Mouse (Mus musculus): ENCODE results near the gene Ctf1. TPM values are rescaled to one million over a fixed set of nuclear protein-coding genes. Genes with fewer than 3 reads are reported as not detected.

The Ctf1 gene
- total and polyA plus RNA-seq, 3 experiments: 2.8 to 7.2 TPM; not detected in 1

DNA sequence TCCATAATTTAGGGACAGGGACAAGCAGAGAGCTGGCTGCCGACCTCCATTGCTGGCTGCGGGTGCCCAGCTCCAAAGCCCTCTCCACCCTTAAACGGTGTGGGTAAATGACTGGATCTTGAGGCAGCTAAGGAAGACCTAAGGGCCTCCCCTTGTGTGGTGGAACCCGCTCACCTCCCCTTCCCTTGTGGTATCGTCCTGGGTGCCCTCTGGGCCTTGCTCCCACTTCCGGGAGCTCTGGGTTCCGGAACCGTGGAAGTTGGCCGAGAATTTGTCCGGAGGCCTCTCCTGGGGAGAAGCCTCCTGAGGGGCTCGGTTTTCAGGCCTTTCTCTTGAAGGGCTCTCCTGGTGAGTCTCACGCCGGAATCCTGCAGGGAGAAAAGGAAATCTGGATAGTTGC, 45.9 kb upstream of the Ctf1 start:
- H3K9ac ChIP-seq (ENCODE audit: control insufficient read depth, low read depth, low read length, poor library complexity, severe bottlenecking): no peak overlapping the region
- no peak overlapping the region for H3K27ac ChIP-seq (ENCODE audit: control insufficient read depth, low read depth, low read length)
- TF ChIP-seq ZMIZ1 (IDR thresholded peaks at IDR 0.05; ENCODE audit: low read depth, low read length) (no peak), ZC3H11A (IDR thresholded peaks at IDR 0.05; ENCODE audit: low read depth, low read length) (no peak), MEF2A (IDR thresholded peaks at IDR 0.05; ENCODE audit: extremely low read depth, insufficient replicate concordance, low read depth, low read length, poor library complexity, severe bottlenecking) (no peak), USF2 (IDR thresholded peaks at IDR 0.05; ENCODE audit: borderline replicate concordance in 1 of 2, insufficient read depth in 1 of 2, low read depth in 1 of 2, low read length in 2 of 2) (no peak), MAZ (IDR thresholded peaks at IDR 0.05; ENCODE audit: low read depth, low read length) (no peak), CHD1 (IDR thresholded peaks at IDR 0.05; ENCODE audit: low read depth, low read length) (no peak), SMC3 (IDR thresholded peaks at IDR 0.05; ENCODE audit: low read depth, low read length) (no peak), BHLHE40 (IDR thresholded peaks at IDR 0.05; ENCODE audit: borderline replicate concordance, low read depth, low read length) (no peak), MYB (IDR thresholded peaks at IDR 0.05; ENCODE audit: low read depth, low read length) (no peak), TBP (IDR thresholded peaks at IDR 0.05; ENCODE audit: low read depth, low read length) (no peak), MAX (IDR thresholded peaks at IDR 0.05; ENCODE audit: low read length) (no peak), RAD21 (IDR thresholded peaks at IDR 0.05; ENCODE audit: low read depth, low read length) (no peak), RCOR1 (IDR thresholded peaks at IDR 0.05; ENCODE audit: low read depth, low read length) (no peak), GABPA (IDR thresholded peaks at IDR 0.05; ENCODE audit: low read depth, low read length) (no peak), TAL1 (IDR thresholded peaks at IDR 0.05; ENCODE audit: low read length) (no peak), JUND (IDR thresholded peaks at IDR 0.05; ENCODE audit: low read depth, low read length) (no peak), E2F4 (IDR thresholded peaks at IDR 0.05; ENCODE audit: borderline replicate concordance, low read depth, low read length) (no peak), MXI1 (IDR thresholded peaks at IDR 0.05; ENCODE audit: low read depth, low read length) (no peak), HCFC1 (IDR thresholded peaks at IDR 0.05; ENCODE audit: low read depth, low read length) (no peak), EP300 (IDR thresholded peaks at IDR 0.05; ENCODE audit: low read depth in 1 of 2, low read length in 2 of 2) (no peak)

GRCm38 (mm10) chr7:127667171-127667570, 45.4 kb upstream of the Ctf1 start:
- Histone ChIP-seq H3K4me1 (ENCODE audit: control insufficient read depth in 1 of 2, insufficient read depth in 2 of 2, low read length in 2 of 2) (peaks cover 0 to 5% of the 10 kb centered on the region in 2 experiments; a peak in 1 of 4 replicates), H3K36me3 (ENCODE audit: control insufficient read depth in 1 of 2, insufficient read depth in 2 of 2, low read length in 2 of 2) (0 out of 4 replicates have a peak, but pooled peaks cover 0 to 2% of the 10 kb centered on the region in 2 experiments), H3K4me3 (ENCODE audit: control insufficient read depth in 1 of 2, insufficient read depth in 1 of 2, low read depth in 2 of 2, low read length in 2 of 2) (no peak overlapping the region), H3K9ac (ENCODE audit: control insufficient read depth, low read depth, low read length, poor library complexity, severe bottlenecking) (no peak overlapping the region), H3K27me3 (ENCODE audit: control insufficient read depth in 1 of 2, insufficient read depth in 2 of 2, low read length in 2 of 2) (no peaks in the 10 kb centered on the region), H3K9me3 (replicated peaks; ENCODE audit: insufficient read depth, low read length) (no peaks in the 10 kb centered on the region), H3K79me2 (ENCODE audit: control insufficient read depth, insufficient read depth, low read length, poor library complexity) (no peaks in the 10 kb centered on the region), H3K27ac (ENCODE audit: control insufficient read depth, low read depth, low read length) (no peak overlapping the region)
- TF ChIP-seq USF1 (IDR thresholded peaks at IDR 0.05; ENCODE audit: low read depth, low read length) (no peak), MXI1 (IDR thresholded peaks at IDR 0.05; ENCODE audit: low read depth, low read length) (no peak), USF2 (IDR thresholded peaks at IDR 0.05; ENCODE audit: borderline replicate concordance in 1 of 2, insufficient read depth in 1 of 2, low read depth in 1 of 2, low read length in 2 of 2) (no peak), TAL1 (IDR thresholded peaks at IDR 0.05; ENCODE audit: low read length) (no peak), MAX (IDR thresholded peaks at IDR 0.05; ENCODE audit: low read length) (no peak), ELF1 (IDR thresholded peaks at IDR 0.05; ENCODE audit: low read depth, low read length) (no peak), TCF12 (IDR thresholded peaks at IDR 0.05; ENCODE audit: low read depth, low read length) (no peak), ZMIZ1 (IDR thresholded peaks at IDR 0.05; ENCODE audit: low read depth, low read length) (no peak), ETS1 (IDR thresholded peaks at IDR 0.05; ENCODE audit: low read depth, low read length) (no peak), RAD21 (IDR thresholded peaks at IDR 0.05; ENCODE audit: low read depth, low read length) (no peak), POLR2AphosphoS5 (IDR thresholded peaks at IDR 0.05; ENCODE audit: borderline replicate concordance, low read depth, low read length) (no peak), CTCF (IDR thresholded peaks at IDR 0.05 in 2 of 3, conservative IDR thresholded peaks at IDR 0.05 in 1 of 3; ENCODE audit: control insufficient read depth in 1 of 3, insufficient read depth in 1 of 3, low read depth in 2 of 3, low read length in 3 of 3, poor library complexity in 1 of 3, severe bottlenecking in 1 of 3) (no peak)
- no peak for DNase-seq (ENCODE audit: low read depth, low spot score)

More for the DNA sequence above, 45.9 kb upstream of the Ctf1 start:
- no peak overlapping the region for H3K4me3 ChIP-seq (ENCODE audit: control insufficient read depth in 1 of 2, insufficient read depth in 1 of 2, low read depth in 2 of 2, low read length in 2 of 2)
- no peaks in the 10 kb centered on the region for H3K9me3 ChIP-seq (replicated peaks; ENCODE audit: insufficient read depth, low read length)
- no peaks in the 10 kb centered on the region for H3K27me3 ChIP-seq (ENCODE audit: control insufficient read depth in 1 of 2, insufficient read depth in 2 of 2, low read length in 2 of 2)
- H3K79me2 ChIP-seq (ENCODE audit: control insufficient read depth, insufficient read depth, low read length, poor library complexity): no peaks in the 10 kb centered on the region
- 0 out of 4 replicates have a peak, but pooled peaks cover 0 to 2% of the 10 kb centered on the region in 2 experiments for H3K36me3 ChIP-seq (ENCODE audit: control insufficient read depth in 1 of 2, insufficient read depth in 2 of 2, low read length in 2 of 2)
- no peak for DNase-seq (ENCODE audit: low read depth, low spot score)
- H3K4me1 ChIP-seq (ENCODE audit: control insufficient read depth in 1 of 2, insufficient read depth in 2 of 2, low read length in 2 of 2): peaks cover 0 to 6% of the 10 kb centered on the region in 2 experiments; a peak in 1 of 4 replicates

Data from MEL (cell line).